Mouse (Mus musculus): ENCODE data around the gene Vmn1r17.
"Not testable (repeated sequence)": the region's sequence is repeated elsewhere in the genome, so short reads cannot be mapped to it uniquely, and the experiment has no call there.

Gene Vmn1r17

GRCm38 (mm10) chr6:57363627-57364026 lies at the start of gene Vmn1r17:
Vmn1r17 (minus strand) TSS chr6:57363727.
- no peak for DNase-seq (ENCODE audit: low spot score)

GRCm38 (mm10) chr6:57403480-57403879 lies 40.0 kb upstream of the Vmn1r17 start, which contains the start of gene Vmn1r19:
Vmn1r19 (plus strand) TSS chr6:57403780.
- DNase-seq (ENCODE audit: low spot score) = not testable (repeated sequence)

GRCm38 (mm10) chr6:57395683-57396082 lies 32.2 kb upstream of the Vmn1r17 start, which contains the start of gene Vmn1r18:
Vmn1r18 (minus strand) TSS chr6:57395783.
- DNase-seq (ENCODE audit: low spot score) = no peak

GRCm38 (mm10) chr6:57367496-57367895 lies 4.0 kb upstream of the Vmn1r17 start:
- DNase-seq (ENCODE audit: low spot score) = no peak

- not testable (repeated sequence) for DNase-seq (ENCODE audit: low spot score)
These were observed 2.3 kb upstream of the Vmn1r17 start for GRCm38 (mm10) chr6:57365866-57366265.

- DNase-seq (ENCODE audit: low spot score) = no peak
These were observed 6.7 kb downstream of the Vmn1r17 start for GRCm38 (mm10) chr6:57356864-57357263.

GRCm38 (mm10) chr6:57329394-57329793 lies 34.1 kb downstream of the Vmn1r17 start, which contains the start of gene Vmn1r16:
Vmn1r16 (minus strand) TSS chr6:57329494.
- DNase-seq (ENCODE audit: low spot score) = no peak

- no peak for DNase-seq (ENCODE audit: low spot score)
These were observed 37.4 kb downstream of the Vmn1r17 start for GRCm38 (mm10) chr6:57326176-57326575.
